Mouse (Mus musculus): Measurements from ENCODE around the gene Faah.

The Faah gene

DNA sequence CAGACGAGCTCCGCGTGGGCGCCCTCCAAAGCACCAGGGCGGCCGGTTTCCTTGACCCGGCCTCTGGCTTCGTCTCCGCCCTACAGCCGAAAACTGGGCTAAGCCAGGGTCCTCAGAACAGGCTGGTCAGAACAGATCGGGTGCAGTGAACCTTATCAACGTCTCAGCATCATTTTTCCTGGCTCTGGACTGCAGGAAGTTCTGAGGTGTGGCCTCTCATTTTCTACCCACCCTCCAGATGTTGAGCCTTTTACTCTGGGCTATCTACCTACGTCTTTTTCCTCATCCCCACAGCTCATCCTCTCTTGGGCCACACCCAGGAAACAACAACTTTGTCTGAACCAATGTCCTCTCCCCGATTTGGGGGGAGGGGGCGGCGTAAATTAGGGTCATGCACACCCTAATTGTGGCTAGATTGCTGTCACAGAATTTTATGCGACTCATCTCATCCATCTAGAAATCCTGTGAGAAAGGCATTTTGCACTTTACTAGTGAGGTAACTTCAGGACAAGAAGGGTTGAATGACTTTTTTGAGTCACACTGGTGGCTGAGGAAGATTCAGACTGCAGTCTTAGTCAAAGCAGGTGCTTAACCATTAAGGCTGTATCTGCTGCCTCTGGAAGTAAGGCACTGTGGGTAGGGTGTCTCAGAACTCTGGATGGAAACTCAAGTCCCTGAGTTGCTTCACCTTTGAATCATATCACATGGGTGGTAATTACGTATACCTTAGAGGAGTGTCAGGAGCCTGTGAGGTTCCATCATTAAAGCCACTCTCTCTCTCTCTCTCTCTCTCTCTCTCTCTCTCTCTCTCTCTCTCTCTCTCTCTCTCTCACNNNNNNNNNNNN lies at the start of gene Faah:
Faah (minus strand) TSS at position 25 of the 845 bp plus-strand sequence.
- DNase-seq (ENCODE audit: low read depth, low spot score): no peak

GRCm38 (mm10) chr4:116063855-116064254 lies 46.1 kb upstream of the Faah start:
- no peak for DNase-seq (ENCODE audit: low read depth, low spot score)

- DNase-seq (ENCODE audit: low read depth, low spot score): peak; percentile 32
Observed at GRCm38 (mm10) chr4:116059012-116059726, 41.4 kb upstream of the Faah start.

GRCm38 (mm10) chr4:116057559-116057958 lies 39.8 kb upstream of the Faah start:
- peak; percentile 62 for DNase-seq (ENCODE audit: low read depth, low spot score)

- peak; percentile 96 for DNase-seq (ENCODE audit: low read depth, low spot score)
Observed at GRCm38 (mm10) chr4:116053399-116053961, 35.8 kb upstream of the Faah start, which contains the start of gene Nsun4. TSS of gene Nsun4 (minus strand) at chr4:116053876.

DNA sequence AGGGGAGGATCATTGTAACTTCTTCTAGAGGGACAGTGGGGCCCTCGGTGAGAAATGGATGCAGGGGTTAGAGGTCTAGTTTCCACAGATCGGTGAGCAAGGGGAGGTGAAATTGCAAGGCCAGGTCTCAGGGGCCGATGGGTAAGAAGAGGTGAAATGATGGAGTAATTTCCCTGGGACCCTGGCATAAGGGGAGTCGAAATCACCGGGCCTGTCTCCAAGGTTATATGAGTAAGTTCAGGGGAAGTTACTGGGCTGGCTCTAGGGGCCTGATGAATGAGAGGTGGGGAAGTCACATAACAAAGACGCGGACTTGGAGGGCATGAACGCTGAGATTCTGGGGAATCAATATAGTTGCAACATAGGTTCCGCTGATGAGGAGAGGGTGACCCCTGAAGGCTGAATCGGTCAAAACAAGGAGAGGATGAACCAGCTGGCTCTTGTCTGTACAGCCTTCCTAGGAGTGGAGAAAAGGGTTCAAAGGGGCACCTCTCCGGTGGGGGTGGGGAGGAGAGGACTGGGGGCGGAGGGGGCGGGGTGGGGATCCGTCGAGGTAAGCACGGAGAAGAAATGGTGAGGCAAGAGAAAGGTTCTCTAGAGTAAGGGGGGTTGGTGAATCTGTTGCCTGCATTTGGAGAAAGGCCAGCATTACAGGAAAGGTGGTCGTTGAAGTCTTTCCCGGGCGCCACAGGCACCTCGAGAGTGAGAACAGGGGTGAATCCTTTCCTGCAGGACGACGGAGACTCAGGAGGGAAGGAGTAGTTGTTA lies 35.0 kb upstream of the Faah start:
- DNase-seq (ENCODE audit: low read depth, low spot score): peak; percentile 73

DNA sequence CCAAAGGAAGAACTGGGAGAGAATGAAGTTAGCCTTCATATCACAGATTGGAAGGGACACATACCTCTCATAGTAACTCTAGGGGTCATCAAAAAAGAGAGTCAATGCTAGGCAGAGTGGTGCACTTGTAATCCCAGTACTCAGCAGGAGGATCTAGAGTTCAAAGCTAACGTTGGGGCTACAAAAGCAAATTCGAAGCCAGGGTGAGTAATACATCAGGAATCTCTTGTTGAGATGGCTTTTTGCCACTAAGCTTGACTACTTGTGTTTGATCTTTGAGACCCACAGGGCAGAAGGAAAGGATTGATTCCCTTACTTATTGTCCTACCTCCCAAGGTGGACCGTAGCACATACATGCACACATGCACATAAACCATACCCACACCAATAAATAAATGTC lies 31.5 kb upstream of the Faah start:
- DNase-seq (ENCODE audit: low read depth, low spot score): no peak

GRCm38 (mm10) chr4:116048130-116048920 lies 30.6 kb upstream of the Faah start:
- DNase-seq (ENCODE audit: low read depth, low spot score): no peak

DNA sequence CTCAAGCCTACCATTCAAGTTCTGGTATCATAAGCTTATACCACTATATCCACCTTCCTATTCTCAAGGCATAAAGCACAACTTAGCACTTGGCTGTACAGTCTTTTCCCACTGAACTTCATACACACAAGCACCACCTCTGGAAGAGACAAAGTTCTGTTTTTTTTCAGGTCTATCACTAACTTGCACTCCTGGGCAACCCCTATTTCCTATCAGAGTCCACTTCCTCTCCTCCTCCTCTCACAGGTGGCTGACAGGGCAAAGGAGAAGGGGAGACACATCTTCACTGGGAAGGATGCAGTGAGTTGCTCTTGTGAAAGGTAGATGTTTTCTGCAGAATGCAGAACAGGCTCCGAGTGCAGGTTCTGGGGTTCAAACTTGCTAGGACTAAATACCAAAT lies 30.0 kb upstream of the Faah start:
- DNase-seq (ENCODE audit: low read depth, low spot score): no peak

- no peak for DNase-seq (ENCODE audit: low read depth, low spot score)
Observed at GRCm38 (mm10) chr4:116046604-116047003, 28.9 kb upstream of the Faah start.

GRCm38 (mm10) chr4:116042186-116042585 lies 24.5 kb upstream of the Faah start:
- DNase-seq (ENCODE audit: low read depth, low spot score): no peak

DNA sequence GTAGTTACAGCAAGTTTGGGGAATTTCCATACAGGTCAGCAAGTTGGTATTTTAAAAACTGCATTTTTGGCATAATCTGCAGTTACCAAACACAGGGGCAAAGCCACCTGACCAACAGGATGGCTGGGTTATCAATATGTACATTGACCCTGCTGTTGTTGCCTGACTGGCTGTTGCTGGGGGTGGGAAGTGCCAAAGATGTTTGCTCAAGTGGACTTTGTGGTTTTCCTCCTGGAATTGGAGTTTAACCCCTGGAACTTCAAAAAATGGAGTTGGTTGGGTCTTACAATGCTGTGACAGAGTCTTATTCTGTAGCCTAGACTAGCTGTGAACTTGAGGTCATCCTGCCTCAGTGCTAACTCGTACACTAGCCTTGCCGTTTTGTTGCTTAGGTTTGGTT lies 22.7 kb upstream of the Faah start:
- no peak for DNase-seq (ENCODE audit: low read depth, low spot score)

DNA sequence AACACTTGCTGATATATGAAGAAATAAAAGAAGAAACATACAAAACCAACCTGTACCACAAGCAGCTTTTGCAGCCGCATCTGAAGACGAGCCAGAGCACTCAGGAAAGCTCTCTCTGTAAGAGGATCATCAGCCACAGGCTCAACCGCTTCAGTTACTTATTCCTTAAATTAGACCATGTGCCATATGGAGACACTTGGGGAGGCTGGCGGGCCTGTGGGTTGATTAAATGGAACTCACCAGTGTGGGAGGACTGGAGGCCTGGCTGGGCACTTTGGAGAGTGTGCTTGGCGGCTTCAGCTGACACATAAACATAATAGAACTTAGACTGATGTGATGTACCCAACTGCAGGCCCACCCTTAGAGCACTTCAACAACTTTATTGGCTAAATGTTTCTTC lies 15.6 kb upstream of the Faah start:
- no peak for DNase-seq (ENCODE audit: low read depth, low spot score)

- DNase-seq (ENCODE audit: low read depth, low spot score): no peak
Observed at GRCm38 (mm10) chr4:116032906-116033305, 15.2 kb upstream of the Faah start.

DNA sequence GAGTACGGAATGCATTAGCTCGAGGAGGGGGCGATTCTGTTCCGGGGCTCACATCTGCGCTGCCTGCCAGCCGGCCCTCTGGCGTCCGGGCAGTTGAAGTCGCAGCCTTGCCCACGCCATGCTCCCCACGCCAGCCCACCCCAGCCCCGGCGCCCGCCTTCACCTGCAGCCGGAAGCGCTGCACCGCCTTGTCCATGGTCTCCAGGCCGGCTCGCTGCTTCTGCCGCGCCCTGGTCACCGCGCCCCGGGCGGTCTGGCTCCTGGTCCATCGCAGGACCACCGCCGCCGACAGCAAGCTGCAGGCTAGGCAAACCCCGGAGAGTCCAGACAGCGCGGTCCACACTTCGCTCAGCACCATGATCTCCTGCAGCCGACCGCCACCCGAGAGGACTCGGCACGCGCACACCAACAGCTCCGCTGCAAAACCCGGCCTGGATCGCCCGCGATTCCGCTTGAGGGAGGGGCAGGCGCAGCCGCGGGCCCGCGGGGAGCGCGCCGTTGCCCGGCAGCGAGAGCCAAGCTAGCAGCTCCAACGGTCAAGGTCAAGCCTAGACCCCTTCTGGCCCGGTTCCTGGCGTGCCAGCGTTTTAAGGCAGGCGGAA lies 325 bp downstream of the Faah start:
- DNase-seq (ENCODE audit: low read depth, low spot score): peak; percentile 77

DNA sequence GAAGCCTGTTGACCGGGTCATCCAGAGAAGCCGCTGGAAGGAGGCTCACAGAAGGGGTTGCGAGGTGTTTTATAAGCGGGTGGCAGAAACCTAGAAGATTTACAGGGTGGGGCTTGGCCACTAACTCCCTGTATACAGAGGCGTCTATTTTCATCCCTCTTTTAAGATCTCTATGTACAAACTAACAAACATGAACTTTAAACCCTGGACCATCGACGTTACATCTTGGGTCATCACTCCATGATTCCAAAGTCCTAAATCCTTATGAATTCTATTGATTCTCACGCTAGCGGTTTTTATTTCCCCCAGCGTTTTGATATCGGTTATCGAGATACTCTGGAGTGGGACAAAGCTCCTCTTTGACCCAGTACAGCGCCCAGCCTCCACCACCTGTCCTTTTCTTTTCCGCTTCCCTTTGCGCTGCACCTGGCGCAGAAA lies 845 bp downstream of the Faah start:
- DNase-seq (ENCODE audit: low read depth, low spot score): no peak

- no peak for DNase-seq (ENCODE audit: low read depth, low spot score)
Observed at GRCm38 (mm10) chr4:116016396-116016795, 1.3 kb downstream of the Faah start.

DNA sequence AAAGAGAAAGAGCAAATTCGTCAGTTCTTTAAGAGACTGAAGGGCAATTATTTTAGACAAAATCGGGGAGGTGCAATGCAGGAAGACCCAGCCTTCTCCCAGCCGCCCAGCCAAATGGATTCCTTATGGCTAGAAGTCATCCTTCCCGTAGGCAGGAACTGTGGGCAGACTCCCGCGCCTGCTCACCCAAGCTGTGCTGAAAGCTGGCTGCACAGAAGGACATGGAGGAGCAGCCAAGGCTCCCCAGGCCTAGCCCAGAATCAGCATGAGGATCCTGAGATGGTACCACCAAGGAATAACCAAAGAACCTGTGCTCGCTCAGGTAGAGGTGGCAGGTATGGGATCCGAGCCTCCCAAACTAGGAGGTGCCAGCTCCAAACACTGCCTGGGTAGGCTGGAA lies 1.7 kb downstream of the Faah start:
- DNase-seq (ENCODE audit: low read depth, low spot score): no peak

DNA sequence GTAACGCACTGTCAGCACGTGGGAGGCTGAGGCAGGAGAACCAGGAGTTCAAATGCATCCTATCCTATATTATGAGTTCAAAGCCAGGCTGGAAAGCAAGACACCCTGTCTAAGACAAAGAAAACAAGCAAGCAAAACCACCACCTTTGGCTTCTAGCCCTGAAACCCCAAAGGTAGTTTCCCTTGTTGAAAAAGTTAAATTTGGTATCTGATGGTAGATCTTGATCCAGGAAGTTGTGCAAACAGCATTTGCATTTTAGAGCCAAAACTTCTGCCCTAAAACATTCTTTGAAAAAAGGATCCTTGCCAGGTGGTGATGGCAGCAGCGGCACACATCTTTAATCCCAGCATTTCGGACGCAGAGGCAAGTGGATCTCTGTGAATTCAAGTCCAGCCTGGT lies 2.2 kb downstream of the Faah start:
- DNase-seq (ENCODE audit: low read depth, low spot score): no peak

DNA sequence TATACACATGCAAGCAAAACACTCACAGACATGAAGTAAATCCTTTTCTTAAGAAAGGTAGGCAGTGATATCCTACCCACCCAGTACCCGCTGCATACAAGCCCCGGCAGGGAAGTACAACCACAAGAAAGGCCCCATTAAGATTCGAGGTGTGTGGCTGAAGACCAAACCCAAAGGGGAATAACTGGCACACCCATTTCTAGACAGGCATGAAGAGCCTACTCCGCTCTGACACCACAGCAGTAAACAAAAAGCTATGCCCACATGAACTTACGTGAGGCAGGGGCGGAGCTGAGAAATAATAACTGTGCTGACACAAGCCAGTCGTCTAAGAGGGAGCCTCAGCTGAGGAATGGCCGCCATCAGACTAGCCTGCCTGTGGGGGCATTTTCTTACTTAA lies 7.5 kb downstream of the Faah start:
- DNase-seq (ENCODE audit: low read depth, low spot score): no peak

DNA sequence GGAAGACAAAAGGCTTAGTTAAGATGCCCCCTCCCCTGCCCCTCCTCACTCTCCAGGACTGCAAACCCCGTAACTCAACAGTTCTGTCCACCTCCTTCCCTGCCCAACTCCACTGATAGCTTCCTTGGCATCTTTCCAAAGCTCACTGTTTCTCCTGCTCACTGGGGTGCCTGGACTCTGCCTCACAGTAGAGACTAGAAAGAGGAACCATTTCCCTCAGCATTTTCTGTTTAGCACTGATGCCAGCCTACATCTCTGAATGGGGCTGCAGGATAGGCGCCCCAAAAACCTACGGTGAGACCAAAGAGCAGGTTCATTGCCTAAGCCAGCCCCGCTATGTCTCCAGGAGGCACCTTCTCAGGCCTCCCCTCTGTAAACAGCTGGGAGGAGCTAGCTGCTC lies 16.5 kb downstream of the Faah start:
- no peak for DNase-seq (ENCODE audit: low read depth, low spot score)

All from ES-CJ7 (cell line).